Mouse (Mus musculus) heart, postnatal 0 days (tissue): Measurements from ENCODE around the gene Stat5a.

Experiments
- CTCF ChIP-seq: IDR thresholded peaks from 2 replicates; pipeline ENCODE4 v1.5.1; 2016; ENCODE audit warnings: antibody characterized with exemption, control low read depth, low read depth
- EP300 ChIP-seq: IDR thresholded peaks from 2 replicates; pipeline ENCODE4 v1.6.1; 2016; ENCODE audit warnings: antibody characterized with exemption, low read depth

DNA sequence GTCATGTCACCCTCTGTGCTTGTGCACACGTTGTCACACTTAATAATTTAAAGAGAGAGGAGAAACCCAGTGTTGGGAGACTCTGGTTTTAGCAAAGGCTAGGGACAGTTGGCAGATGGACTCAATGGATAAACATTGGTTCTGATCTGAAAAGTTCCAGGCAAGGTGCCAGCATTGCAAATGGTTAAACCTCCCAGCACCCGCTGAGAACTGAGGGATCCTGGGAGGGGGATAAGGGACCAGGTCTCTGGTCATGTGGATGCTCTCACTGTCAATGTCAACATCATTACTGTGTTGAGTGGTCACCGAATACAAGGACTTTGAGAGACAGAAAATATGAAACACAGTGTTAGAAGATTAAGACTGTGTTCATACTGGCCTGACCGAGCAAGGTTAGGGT is 42.4 kb upstream of the Stat5a start:
- TF ChIP-seq CTCF (no peak), EP300 (no peak)
